ENCODE assay signal across 9 mouse cellular contexts in genomic region chr1:192191322-192191639, GRCm38 (mm10). TPM values are rescaled to one million over a fixed set of nuclear protein-coding genes. Genes with fewer than 3 reads are reported as not detected.
DNase-seq lines count a peak whose midpoint lies in the region; ATAC-seq and TF ChIP-seq lines count a peak whose summit lies in the region.
"Had no signal": no experiment of that assay in that cellular context is flagged by ENCODE, and none has a peak within 500 bp of the region (broad histone marks: within the 10 kb centered on the region; RNA-seq: fewer than 3 reads in every experiment).

No protein-coding gene starts in this region.

- ATAC-seq in heart, embryonic 13.5 days (ENCODE audit: extremely low read depth, insufficient number of reproducible peaks, low FRiP score, low TSS enrichment), result no peak
- no peak for ATAC-seq in intestine, embryonic 16.5 days
- 0 out of 2 replicates have a peak, but pooled peaks have one; percentile 15 for ATAC-seq in neural tube, embryonic 14.5 days (ENCODE audit: low read depth)
- ATAC-seq in megakaryocyte progenitor cell, adult 5-6 weeks (replicated peaks; ENCODE audit: poor library complexity), result no peak

- peak overlapping the region; percentile 61 for H3K4me3 ChIP-seq in heart, embryonic 13.5 days
- peak overlapping the region; percentile 76 to 78 for H3K4me3 ChIP-seq in ES-E14 (ENCODE audit: insufficient read depth in 1 of 2, low read depth in 1 of 2, low read length in 2 of 2, poor library complexity in 1 of 2, severe bottlenecking in 1 of 2)
- peak overlapping the region; percentile 65 for H3K4me3 ChIP-seq in embryonic facial prominence, embryonic 10.5 days
- H3K4me3 ChIP-seq in intestine, embryonic 16.5 days (ENCODE audit: low read length), result peak overlapping the region; percentile 63
- peak overlapping the region; percentile 55 for H3K4me3 ChIP-seq in neural tube, embryonic 14.5 days (ENCODE audit: low read depth, low read length)

- no peak for DNase-seq in heart, adult 11 months
- no peak for DNase-seq in ES-E14 (ENCODE audit: low read depth, low spot score)
- no peak for DNase-seq in embryonic facial prominence, embryonic 10.5 days (ENCODE audit: low spot score)
- DNase-seq in ovary, postnatal 10 days (ENCODE audit: low spot score), result no peak

- H3K4me1 ChIP-seq in heart, embryonic 13.5 days, result peaks cover 12% of the 10 kb centered on the region; the same call in 1 of the 2 replicates
- 0 out of 4 replicates have a peak, but pooled peaks cover 0 to 2% of the 10 kb centered on the region in 2 experiments for H3K4me1 ChIP-seq in ES-E14 (ENCODE audit: control insufficient read depth in 2 of 2, insufficient read depth in 2 of 2, low read length in 2 of 2, poor library complexity in 1 of 2)
- H3K4me1 ChIP-seq in embryonic facial prominence, embryonic 10.5 days, result peaks cover 9% of the 10 kb centered on the region; the same call in 1 of the 2 replicates
- H3K4me1 ChIP-seq in intestine, embryonic 16.5 days (ENCODE audit: control insufficient read depth, insufficient read depth, low read length), result peaks cover 11% of the 10 kb centered on the region
- H3K4me1 ChIP-seq in neural tube, embryonic 14.5 days (ENCODE audit: control insufficient read depth, insufficient read depth, low read length), result 0 out of 2 replicates have a peak, but pooled peaks cover 2% of the 10 kb centered on the region

- no peak overlapping the region for H3K27ac ChIP-seq in heart, embryonic 13.5 days (replicated peaks)
- H3K27ac ChIP-seq in ES-E14 (ENCODE audit: insufficient read depth, low read depth, low read length, poor library complexity, severe bottlenecking), result no peak overlapping the region
- H3K27ac ChIP-seq in embryonic facial prominence, embryonic 10.5 days (replicated peaks), result no peak overlapping the region
- no peak overlapping the region for H3K27ac ChIP-seq in intestine, embryonic 16.5 days (ENCODE audit: low read length)
- no peak overlapping the region for H3K27ac ChIP-seq in neural tube, embryonic 14.5 days (ENCODE audit: low read depth, low read length)

- peak overlapping the region; percentile 73 for H3K9ac ChIP-seq in heart, embryonic 13.5 days
- H3K9ac ChIP-seq in ES-E14 (ENCODE audit: insufficient read depth, low read depth, low read length, poor library complexity, severe bottlenecking), result no peak overlapping the region
- peak overlapping the region; percentile 65 for H3K9ac ChIP-seq in intestine, embryonic 16.5 days (ENCODE audit: low read depth, low read length)
- peak overlapping the region; percentile 37 for H3K9ac ChIP-seq in neural tube, embryonic 14.5 days (replicated peaks; ENCODE audit: low read depth, low read length)

- peaks cover 51% of the 10 kb centered on the region for H3K27me3 ChIP-seq in heart, embryonic 13.5 days (replicated peaks)
- H3K27me3 ChIP-seq in embryonic facial prominence, embryonic 10.5 days (replicated peaks; ENCODE audit: low read depth, poor library complexity, severe bottlenecking), result peaks cover 60% of the 10 kb centered on the region
- H3K27me3 ChIP-seq in intestine, embryonic 16.5 days (replicated peaks; ENCODE audit: control insufficient read depth, insufficient read depth, low read length), result peaks cover 7% of the 10 kb centered on the region
- H3K27me3 ChIP-seq in neural tube, embryonic 14.5 days (ENCODE audit: control insufficient read depth, insufficient read depth, low read length), result peaks cover 9% of the 10 kb centered on the region

- in situ Hi-C loops in ES-E14 (cut with MboI; ENCODE audit: low sequenced_read_pairs in 2 of 2, unreplicated experiment in 2 of 2), result loop anchor here (5.0 to 10.0 kb wide), 4 partner anchors 411 to 526 kb away; no protein-coding TSS in a partner anchor

- 6% methylated on average over 13 of the region's 13 CpGs for WGBS in heart, embryonic 13.5 days
- 5% methylated on average over 13 of the region's 13 CpGs for WGBS in embryonic facial prominence, embryonic 10.5 days
- WGBS in intestine, embryonic 16.5 days, result 7% methylated on average over 13 of the region's 13 CpGs
- 5% methylated on average over 13 of the region's 13 CpGs for WGBS in neural tube, embryonic 14.5 days

- no peaks in the 10 kb centered on the region for H3K9me3 ChIP-seq in heart, embryonic 13.5 days
- H3K9me3 ChIP-seq in ES-E14 (ENCODE audit: control insufficient read depth, insufficient read depth, low read depth, low read length), result no peaks in the 10 kb centered on the region
- no peaks in the 10 kb centered on the region for H3K9me3 ChIP-seq in embryonic facial prominence, embryonic 10.5 days
- H3K9me3 ChIP-seq in intestine, embryonic 16.5 days (ENCODE audit: control insufficient read depth, low read length), result no peaks in the 10 kb centered on the region
- no peaks in the 10 kb centered on the region for H3K9me3 ChIP-seq in neural tube, embryonic 14.5 days (ENCODE audit: control insufficient read depth, low read length)

- no peaks in the 10 kb centered on the region for H3K36me3 ChIP-seq in heart, embryonic 13.5 days
- H3K36me3 ChIP-seq in ES-E14 (ENCODE audit: control insufficient read depth, insufficient read depth, low read length, poor library complexity, severe bottlenecking), result no peaks in the 10 kb centered on the region
- H3K36me3 ChIP-seq in embryonic facial prominence, embryonic 10.5 days (replicated peaks), result no peaks in the 10 kb centered on the region
- H3K36me3 ChIP-seq in intestine, embryonic 16.5 days (ENCODE audit: control insufficient read depth, insufficient read depth, low read length), result no peaks in the 10 kb centered on the region
- H3K36me3 ChIP-seq in neural tube, embryonic 14.5 days (ENCODE audit: control insufficient read depth, insufficient read depth, low read length), result no peaks in the 10 kb centered on the region

- peak overlapping the region; percentile 92 for H3K4me2 ChIP-seq in heart, embryonic 13.5 days
- peak overlapping the region; percentile 91 for H3K4me2 ChIP-seq in intestine, embryonic 16.5 days (ENCODE audit: low read depth, low read length)
- peak overlapping the region; percentile 79 for H3K4me2 ChIP-seq in neural tube, embryonic 14.5 days (ENCODE audit: low read depth, low read length)

TF ChIP-seq in ES-E14, 5 proteins besides CTCF, POLR2A, EP300 and RAD21:
- TF ChIP-seq ZC3H11A (IDR thresholded peaks at IDR 0.05; ENCODE audit: borderline replicate concordance, low read depth, low read length) (no peak), CHD2 (IDR thresholded peaks at IDR 0.05; ENCODE audit: low read depth, low read length) (no peak)

RNA-seq across cellular contexts. Expression of gene Kcnh1, which starts 0.7 kb away (rescaled TPM):
- polyA plus RNA-seq in heart, embryonic 13.5 days (2015; fragmentation: Nextera tagmentation; extraction: Ambion mirVana), result 0.38 and 0.55 TPM in 2 replicates
- total RNA-seq in ES-E14 (2012; rRNA removed), result 0.71 and 0.95 TPM in 2 replicates
- polyA plus RNA-seq in embryonic facial prominence, embryonic 10.5 days (2016; fragmentation: Nextera tagmentation; extraction: Ambion mirVana), result 0.54 and 0.57 TPM in 2 replicates
- 0.64 and 0.65 TPM in 2 replicates for polyA plus RNA-seq in intestine, embryonic 16.5 days (2015; fragmentation: Nextera tagmentation; extraction: Ambion mirVana)
- polyA plus RNA-seq in neural tube, embryonic 14.5 days (2014; fragmentation: Nextera tagmentation; extraction: Ambion mirVana), result 3.1 and 4.2 TPM in 2 replicates
- not detected in 2 replicates for total RNA-seq in megakaryocyte progenitor cell, adult 5-6 weeks (2015)
- not detected in 2 replicates for total RNA-seq in megakaryocyte progenitor cell, adult 5-6 weeks (2017)
- polyA plus RNA-seq: liver, embryonic 16.5 days had no signal

RNA-seq across cellular contexts. Expression of gene Rcor3, which starts 53.4 kb away (rescaled TPM):
- 27.7 and 30.4 TPM in 2 replicates for polyA plus RNA-seq in heart, embryonic 13.5 days (2015; fragmentation: Nextera tagmentation; extraction: Ambion mirVana)
- 3.7 and 4.1 TPM in 2 replicates for total RNA-seq in ES-E14 (2012; rRNA removed)
- polyA plus RNA-seq in embryonic facial prominence, embryonic 10.5 days (2016; fragmentation: Nextera tagmentation; extraction: Ambion mirVana), result 14.5 and 15.0 TPM in 2 replicates
- 22.3 and 24.8 TPM in 2 replicates for polyA plus RNA-seq in intestine, embryonic 16.5 days (2015; fragmentation: Nextera tagmentation; extraction: Ambion mirVana)
- 47.2 and 55.7 TPM in 2 replicates for polyA plus RNA-seq in neural tube, embryonic 14.5 days (2014; fragmentation: Nextera tagmentation; extraction: Ambion mirVana)
- total RNA-seq in megakaryocyte progenitor cell, adult 5-6 weeks (2015), result 22.7 and 23.4 TPM in 2 replicates
- 13.5 and 14.8 TPM in 2 replicates for total RNA-seq in megakaryocyte progenitor cell, adult 5-6 weeks (2017)
